Mouse (Mus musculus) heart, embryonic 13.5 days (tissue): ENCODE measurements around the gene Mss51. TPM values are rescaled to one million over a fixed set of nuclear protein-coding genes. Genes with fewer than 3 reads are reported as not detected.

Experiments used
- ATAC-seq: fragments of 200-750 bp; cut with Nextera tagmentation; 2 replicates; pipeline ENCODE4 v1.8.0; 2017; ENCODE audit warnings: moderate TSS enrichment; ENCODE audit not compliant: insufficient number of reproducible peaks, low FRiP score, low TSS enrichment; ENCODE audit errors: extremely low read depth
- H3K27ac ChIP-seq: fragments of 300-500 bp; sonication (generic); replicated peaks from 2 replicates; pipeline ENCODE4 v1.5.1; 2015; ENCODE audit warnings: moderate library complexity, mild to moderate bottlenecking, inconsistent platforms
- H3K27me3 ChIP-seq: fragments of 300-500 bp; sonication (generic); replicated peaks from 2 replicates; pipeline ENCODE4 v1.6.1; 2015; ENCODE audit warnings: mild to moderate bottlenecking, inconsistent platforms
- H3K36me3 ChIP-seq: fragments of 300-500 bp; sonication (generic); 2 replicates; pipeline ENCODE4 v1.6.1; 2015; ENCODE audit warnings: mild to moderate bottlenecking, inconsistent platforms
- H3K4me1 ChIP-seq: fragments of 300-500 bp; sonication (generic); 2 replicates; pipeline ENCODE4 v1.6.1; 2015; ENCODE audit warnings: inconsistent platforms
- H3K4me2 ChIP-seq: fragments of 300-500 bp; sonication (generic); 2 replicates; pipeline ENCODE4 v1.6.1; 2015; ENCODE audit warnings: inconsistent platforms, mild to moderate bottlenecking, moderate library complexity
- H3K4me3 ChIP-seq: fragments of 300-500 bp; sonication (generic); 2 replicates; pipeline ENCODE4 v1.5.1; 2015; ENCODE audit warnings: moderate library complexity, mild to moderate bottlenecking, inconsistent platforms
- H3K9ac ChIP-seq: fragments of 300-500 bp; sonication (generic); 2 replicates; pipeline ENCODE4 v1.6.1; 2015; ENCODE audit warnings: inconsistent platforms, mild to moderate bottlenecking, moderate library complexity
- H3K9me3 ChIP-seq: fragments of 300-500 bp; sonication (generic); 2 replicates; pipeline ENCODE4 v1.6.1; 2016; ENCODE audit warnings: inconsistent platforms
- WGBS: fragments of 180-500 bp; shearing (Covaris S2); methylation state at CpG from one replicate; pipeline ENCODE4 v1.1.7; 2015; ENCODE audit warnings: mixed read lengths; 5-methylcytosine and 5-hydroxymethylcytosine counted together
- polyA plus RNA-seq: library from polyadenylated mRNA; unstranded; fragments of >200 nt; fragmentation: Nextera tagmentation; extraction: Ambion mirVana; gene quantifications from 2 replicates; pipeline ENCODE4 v1.2.1, GENCODE M21; 2015

Mss51 gene
- polyA plus RNA-seq, 1 experiment from 2014 or later, result 0.56 TPM

- no peak overlapping the region for H3K27ac ChIP-seq
- H3K9ac ChIP-seq, result no peak overlapping the region
- no peak overlapping the region for H3K4me2 ChIP-seq
- 59% methylated on average over 12 of the region's 12 CpGs for WGBS
- no peaks in the 10 kb centered on the region for H3K9me3 ChIP-seq
- ATAC-seq, result no peak
- no peaks in the 10 kb centered on the region for H3K36me3 ChIP-seq
- no peak overlapping the region for H3K4me3 ChIP-seq
- H3K4me1 ChIP-seq, result peaks cover 9% of the 10 kb centered on the region; the same call in 1 of the 2 replicates
- no peaks in the 10 kb centered on the region for H3K27me3 ChIP-seq
These were observed 49.5 kb downstream of the Mss51 start for GRCm38 (mm10) chr14:20447209-20447608.

- no peak for ATAC-seq
- Histone ChIP-seq H3K4me2 (peak overlapping the region; percentile 49), H3K27ac (no peak overlapping the region), H3K4me3 (0 out of 2 replicates have a peak overlapping the region, but pooled peaks have one; percentile 8), H3K27me3 (no peaks in the 10 kb centered on the region), H3K4me1 (no peaks in the 10 kb centered on the region), H3K36me3 (no peaks in the 10 kb centered on the region), H3K9me3 (no peaks in the 10 kb centered on the region), H3K9ac (peak overlapping the region; percentile 37; the same call in 1 of the 2 replicates)
- 47% methylated on average over 17 of the region's 17 CpGs for WGBS
These were observed 54.4 kb downstream of the Mss51 start for GRCm38 (mm10) chr14:20442252-20442651.

- H3K27ac ChIP-seq, result no peak overlapping the region
- H3K36me3 ChIP-seq, result no peaks in the 10 kb centered on the region
- H3K4me2 ChIP-seq, result no peak overlapping the region
- H3K9ac ChIP-seq, result no peak overlapping the region
- no peaks in the 10 kb centered on the region for H3K4me1 ChIP-seq
- H3K27me3 ChIP-seq, result no peaks in the 10 kb centered on the region
- H3K4me3 ChIP-seq, result no peak overlapping the region
- WGBS, result 60% methylated on average over 6 of the region's 6 CpGs
- no peaks in the 10 kb centered on the region for H3K9me3 ChIP-seq
- no peak for ATAC-seq
These were observed 59.7 kb downstream of the Mss51 start for GRCm38 (mm10) chr14:20436976-20437375.

Other genes starting within 250 kb of the Mss51 start
- gene Kcnk16, start 227.7 kb downstream of the Mss51 start, polyA plus RNA-seq, result 0.17 and 0.18 TPM in 2 replicates
- gene Nudt13, start 202.2 kb downstream of the Mss51 start, polyA plus RNA-seq, result 13.9 and 16.3 TPM in 2 replicates
- 30.8 and 34.1 TPM in 2 replicates for gene Ecd, start 148.8 kb downstream of the Mss51 start, polyA plus RNA-seq
- gene Fam149b, start 148.7 kb downstream of the Mss51 start, polyA plus RNA-seq, result 19.7 and 24.1 TPM in 2 replicates
- gene Dnajc9, start 108.0 kb downstream of the Mss51 start, polyA plus RNA-seq, result 89.4 and 106 TPM in 2 replicates
- gene Mrps16, start 103.3 kb downstream of the Mss51 start, polyA plus RNA-seq, result 83.8 and 93.9 TPM in 2 replicates
- 0.09 TPM in 1 of 2 replicates, not detected in the other for gene Cfap70, start 44.7 kb downstream of the Mss51 start, polyA plus RNA-seq
- 37.1 and 39.8 TPM in 2 replicates for gene Anxa7, start 16.8 kb downstream of the Mss51 start, polyA plus RNA-seq
- 29.3 and 33.0 TPM in 2 replicates for gene Ppp3cb, start 49.7 kb upstream of the Mss51 start, polyA plus RNA-seq
- gene Usp54, start 144.2 kb upstream of the Mss51 start, polyA plus RNA-seq, result 3.9 and 5.5 TPM in 2 replicates
- 14.3 and 19.2 TPM in 2 replicates for gene Myoz1, start 159.6 kb upstream of the Mss51 start, polyA plus RNA-seq
- 131 and 134 TPM in 2 replicates for gene Synpo2l, start 171.5 kb upstream of the Mss51 start, polyA plus RNA-seq
- gene Sec24c, start 177.4 kb upstream of the Mss51 start, polyA plus RNA-seq, result 68.8 and 69.5 TPM in 2 replicates
- gene Fut11, start 198.1 kb upstream of the Mss51 start, polyA plus RNA-seq, result 15.3 and 17.4 TPM in 2 replicates
- 199 and 200 TPM in 2 replicates for gene Chchd1, start 206.1 kb upstream of the Mss51 start, polyA plus RNA-seq
- 23.0 and 23.4 TPM in 2 replicates for gene Zswim8, start 210.7 kb upstream of the Mss51 start, polyA plus RNA-seq
- 13.8 and 14.9 TPM in 2 replicates for gene Ndst2, start 237.7 kb upstream of the Mss51 start, polyA plus RNA-seq